Mouse (Mus musculus): ENCODE measurements around the gene Rpp21. TPM values are rescaled to one million over a fixed set of nuclear protein-coding genes. Genes with fewer than 3 reads are reported as not detected.

Rpp21 gene
- 193 and 196 TPM in 2 replicates for polyA plus RNA-seq (2015; fragmentation: Nextera tagmentation; extraction: Ambion mirVana)

GRCm38 (mm10) chr17:36257969-36258368, at the start of gene Rpp21:
Gene Rpp21, minus strand, starts transcription at chr17:36258069.
- Histone ChIP-seq H3K9ac (ENCODE audit: low read length) (peak within 1 kb of the TSS; percentile 81), H3K4me1 (replicated peaks; ENCODE audit: control insufficient read depth, insufficient read depth, low read length) (peaks cover 5% of the 10 kb centered on the region; the same call in 1 of the 2 replicates), H3K27me3 (ENCODE audit: control insufficient read depth, insufficient read depth, low read depth, low read length) (no peaks in the 10 kb centered on the region), H3K27ac (ENCODE audit: low read length) (peak within 1 kb of the TSS; percentile 78), H3K9me3 (ENCODE audit: control insufficient read depth, low read length) (no peaks in the 10 kb centered on the region), H3K36me3 (ENCODE audit: control insufficient read depth, insufficient read depth, low read length) (peaks cover 22% of the 10 kb centered on the region), H3K4me3 (ENCODE audit: low read length) (peak within 1 kb of the TSS; percentile 71), H3K4me2 (ENCODE audit: low read depth, low read length) (peak within 1 kb of the TSS; percentile 58)
- WGBS = 41% methylated on average over 6 of the region's 6 CpGs
- ATAC-seq (ENCODE audit: low read depth) = no peak

GRCm38 (mm10) chr17:36286390-36286789, 28.5 kb upstream of the Rpp21 start, which contains the start of gene H2-M10.2:
Gene H2-M10.2, minus strand, starts transcription at chr17:36286490.
- ATAC-seq (ENCODE audit: low read depth) = no peak
- Histone ChIP-seq H3K4me1 (replicated peaks; ENCODE audit: control insufficient read depth, insufficient read depth, low read length) (no peaks in the 10 kb centered on the region), H3K27me3 (ENCODE audit: control insufficient read depth, insufficient read depth, low read depth, low read length) (no peaks in the 10 kb centered on the region), H3K9ac (ENCODE audit: low read length) (no peak within 1 kb of the TSS), H3K4me3 (ENCODE audit: low read length) (no peak within 1 kb of the TSS), H3K27ac (ENCODE audit: low read length) (no peak within 1 kb of the TSS), H3K9me3 (ENCODE audit: control insufficient read depth, low read length) (no peaks in the 10 kb centered on the region; the same call in 1 of the 2 replicates), H3K36me3 (ENCODE audit: control insufficient read depth, insufficient read depth, low read length) (0 out of 2 replicates have a peak, but pooled peaks cover 4% of the 10 kb centered on the region), H3K4me2 (ENCODE audit: low read depth, low read length) (no peak within 1 kb of the TSS)
- WGBS = 90% methylated on average over 2 of the region's 2 CpGs

- Histone ChIP-seq H3K27ac (ENCODE audit: low read length) (no peak overlapping the region), H3K9me3 (ENCODE audit: control insufficient read depth, low read length) (no peaks in the 10 kb centered on the region; the same call in 1 of the 2 replicates), H3K36me3 (ENCODE audit: control insufficient read depth, insufficient read depth, low read length) (peaks cover 18% of the 10 kb centered on the region), H3K27me3 (ENCODE audit: control insufficient read depth, insufficient read depth, low read depth, low read length) (no peaks in the 10 kb centered on the region), H3K4me3 (ENCODE audit: low read length) (no peak overlapping the region), H3K4me1 (replicated peaks; ENCODE audit: control insufficient read depth, insufficient read depth, low read length) (no peaks in the 10 kb centered on the region), H3K4me2 (ENCODE audit: low read depth, low read length) (no peak overlapping the region), H3K9ac (ENCODE audit: low read length) (no peak overlapping the region)
- no peak for ATAC-seq (ENCODE audit: low read depth)
- WGBS = 85% methylated on average over 4 of the region's 4 CpGs
Observed at GRCm38 (mm10) chr17:36281521-36282245, 23.8 kb upstream of the Rpp21 start.

DNA sequence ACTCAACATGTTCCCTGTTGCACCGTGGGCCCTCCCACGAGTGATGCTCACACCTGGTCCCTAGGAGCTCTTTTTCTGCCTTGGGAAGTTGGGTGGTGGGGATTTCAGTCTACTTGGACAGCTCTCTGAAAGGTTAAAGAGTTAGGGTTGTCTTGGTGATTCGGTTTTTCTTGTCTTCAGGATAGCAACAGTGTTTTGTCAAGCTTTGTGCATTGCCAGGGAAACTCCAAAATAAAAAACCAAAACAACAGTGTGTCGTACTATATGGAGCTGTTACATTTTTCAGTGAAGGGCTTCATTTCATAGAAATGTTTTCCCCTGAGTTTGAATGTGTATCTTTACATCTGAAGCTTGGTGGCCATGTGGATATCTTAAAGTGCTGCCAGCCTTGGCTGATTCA, 16.9 kb upstream of the Rpp21 start:
- WGBS = 88% methylated on average over 4 of the region's 4 CpGs
- Histone ChIP-seq H3K4me2 (ENCODE audit: low read depth, low read length) (no peak overlapping the region), H3K9me3 (ENCODE audit: control insufficient read depth, low read length) (no peaks in the 10 kb centered on the region), H3K9ac (ENCODE audit: low read length) (no peak overlapping the region), H3K27me3 (ENCODE audit: control insufficient read depth, insufficient read depth, low read depth, low read length) (no peaks in the 10 kb centered on the region), H3K27ac (ENCODE audit: low read length) (no peak overlapping the region), H3K36me3 (ENCODE audit: control insufficient read depth, insufficient read depth, low read length) (peaks cover 15% of the 10 kb centered on the region), H3K4me3 (ENCODE audit: low read length) (no peak overlapping the region), H3K4me1 (replicated peaks; ENCODE audit: control insufficient read depth, insufficient read depth, low read length) (peaks cover 27% of the 10 kb centered on the region)
- ATAC-seq (ENCODE audit: low read depth) = no peak

- Histone ChIP-seq H3K9me3 (ENCODE audit: control insufficient read depth, low read length) (no peaks in the 10 kb centered on the region), H3K4me2 (ENCODE audit: low read depth, low read length) (no peak overlapping the region), H3K4me1 (replicated peaks; ENCODE audit: control insufficient read depth, insufficient read depth, low read length) (peaks cover 27% of the 10 kb centered on the region), H3K9ac (ENCODE audit: low read length) (0 out of 2 replicates have a peak overlapping the region, but pooled peaks have one; percentile 18), H3K36me3 (ENCODE audit: control insufficient read depth, insufficient read depth, low read length) (peaks cover 16% of the 10 kb centered on the region), H3K27ac (ENCODE audit: low read length) (no peak overlapping the region), H3K27me3 (ENCODE audit: control insufficient read depth, insufficient read depth, low read depth, low read length) (no peaks in the 10 kb centered on the region), H3K4me3 (ENCODE audit: low read length) (no peak overlapping the region)
- ATAC-seq (ENCODE audit: low read depth) = no peak
- 81% methylated on average over 4 of the region's 4 CpGs for WGBS
Observed at GRCm38 (mm10) chr17:36273796-36274195, 15.9 kb upstream of the Rpp21 start.

DNA sequence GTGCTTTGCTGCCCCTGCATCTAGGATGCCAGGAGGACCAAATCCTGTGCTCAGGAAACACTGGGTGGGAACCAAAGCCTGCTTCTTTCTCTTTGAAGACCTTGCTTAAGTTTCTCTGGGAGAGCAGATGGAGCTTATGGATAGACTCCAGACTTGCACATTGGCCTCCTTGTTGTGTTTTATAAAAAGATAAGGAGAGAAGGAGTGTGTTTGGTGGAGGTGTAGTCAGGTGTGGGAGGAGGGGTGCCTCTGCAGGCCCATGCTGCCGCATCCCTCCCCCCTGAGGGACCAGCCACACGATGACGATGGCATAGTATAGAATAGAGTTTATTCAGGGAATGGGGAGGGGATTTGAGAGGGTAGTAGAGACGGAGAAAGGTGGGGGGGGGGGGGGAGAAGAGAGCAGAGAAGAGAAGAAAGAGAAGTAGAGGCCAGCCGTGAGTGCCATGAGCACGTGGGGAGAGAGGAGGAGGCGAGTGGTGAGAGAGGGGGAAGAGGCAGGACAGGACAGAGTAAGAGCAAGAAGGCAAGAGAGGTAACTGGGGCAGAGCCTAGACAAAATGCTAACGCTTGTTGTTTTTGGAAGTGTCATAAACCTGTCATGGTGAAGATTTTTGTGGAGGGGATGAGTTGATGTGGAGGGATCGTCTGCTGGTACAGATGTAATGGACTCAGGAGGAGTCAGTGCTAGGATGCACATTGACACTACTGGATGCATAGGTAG, 14.9 kb upstream of the Rpp21 start:
- peaks cover 27% of the 10 kb centered on the region for H3K4me1 ChIP-seq (replicated peaks; ENCODE audit: control insufficient read depth, insufficient read depth, low read length)
- H3K27me3 ChIP-seq (ENCODE audit: control insufficient read depth, insufficient read depth, low read depth, low read length) = no peaks in the 10 kb centered on the region
- no peak overlapping the region for H3K27ac ChIP-seq (ENCODE audit: low read length)
- H3K36me3 ChIP-seq (ENCODE audit: control insufficient read depth, insufficient read depth, low read length) = peaks cover 18% of the 10 kb centered on the region
- WGBS = 81% methylated on average over 9 of the region's 9 CpGs
- no peaks in the 10 kb centered on the region for H3K9me3 ChIP-seq (ENCODE audit: control insufficient read depth, low read length)
- ATAC-seq (ENCODE audit: low read depth) = no peak
- H3K4me2 ChIP-seq (ENCODE audit: low read depth, low read length) = peak overlapping the region; percentile 92
- peak overlapping the region; percentile 97 for H3K4me3 ChIP-seq (ENCODE audit: low read length)
- H3K9ac ChIP-seq (ENCODE audit: low read length) = peak overlapping the region; percentile 98

DNA sequence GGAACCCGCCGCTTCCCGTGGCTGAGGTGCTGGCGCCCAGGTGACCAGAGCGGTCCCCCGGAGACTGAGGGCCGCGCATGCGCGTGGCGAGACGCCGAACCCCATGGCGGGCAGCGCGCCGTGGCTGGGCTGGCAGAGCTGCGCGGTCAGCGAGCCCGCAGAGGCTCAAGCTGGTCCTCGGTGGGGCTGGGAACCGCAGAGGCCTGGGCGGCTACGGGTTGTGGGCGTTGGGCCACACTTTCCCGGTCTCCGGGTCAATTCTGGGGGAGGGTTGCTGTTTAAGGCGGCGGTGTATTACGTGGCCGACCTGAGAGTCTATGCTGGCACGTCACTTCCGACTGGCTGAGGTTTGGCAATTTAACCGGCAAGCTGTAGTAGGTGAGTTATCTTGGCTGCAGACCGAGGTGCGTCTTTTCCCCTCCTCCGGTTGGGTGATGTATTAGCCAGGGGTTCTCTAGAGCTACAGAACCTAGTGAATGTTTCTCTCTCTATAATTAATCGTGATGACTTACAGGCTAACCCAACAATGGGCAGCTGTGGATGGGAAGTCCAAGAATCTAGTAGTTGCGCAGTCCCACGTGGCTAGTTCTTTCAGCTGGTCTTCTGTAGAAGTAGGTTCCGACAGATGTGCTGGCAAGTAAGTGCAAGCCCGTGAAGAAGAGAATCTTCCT, 13.9 kb upstream of the Rpp21 start, which contains the start of gene Trim39:
Trim39 (minus strand) TSS at position 662 of the 671 bp plus-strand sequence.
- Histone ChIP-seq H3K4me3 (ENCODE audit: low read length) (peak within 1 kb of the TSS; percentile 97), H3K36me3 (ENCODE audit: control insufficient read depth, insufficient read depth, low read length) (peaks cover 28% of the 10 kb centered on the region), H3K4me2 (ENCODE audit: low read depth, low read length) (peak within 1 kb of the TSS; percentile 92), H3K27ac (ENCODE audit: low read length) (peak within 1 kb of the TSS; percentile 88), H3K27me3 (ENCODE audit: control insufficient read depth, insufficient read depth, low read depth, low read length) (no peaks in the 10 kb centered on the region), H3K9ac (ENCODE audit: low read length) (peak within 1 kb of the TSS; percentile 98), H3K4me1 (replicated peaks; ENCODE audit: control insufficient read depth, insufficient read depth, low read length) (peaks cover 27% of the 10 kb centered on the region), H3K9me3 (ENCODE audit: control insufficient read depth, low read length) (no peaks in the 10 kb centered on the region)
- WGBS = under 1% methylated on average over 43 of the region's 43 CpGs
- ATAC-seq (ENCODE audit: low read depth) = peak; percentile 80

- peak overlapping the region; percentile 88 for H3K27ac ChIP-seq (ENCODE audit: low read length)
- no peaks in the 10 kb centered on the region for H3K9me3 ChIP-seq (ENCODE audit: control insufficient read depth, low read length)
- H3K4me1 ChIP-seq (replicated peaks; ENCODE audit: control insufficient read depth, insufficient read depth, low read length) = peaks cover 27% of the 10 kb centered on the region
- peaks cover 26% of the 10 kb centered on the region for H3K36me3 ChIP-seq (ENCODE audit: control insufficient read depth, insufficient read depth, low read length)
- peak overlapping the region; percentile 98 for H3K9ac ChIP-seq (ENCODE audit: low read length)
- H3K4me3 ChIP-seq (ENCODE audit: low read length) = peak overlapping the region; percentile 97
- no peaks in the 10 kb centered on the region for H3K27me3 ChIP-seq (ENCODE audit: control insufficient read depth, insufficient read depth, low read depth, low read length)
- peak; percentile 95 for ATAC-seq (ENCODE audit: low read depth)
- under 1% methylated on average over 48 of the region's 84 CpGs for WGBS
- peak overlapping the region; percentile 92 for H3K4me2 ChIP-seq (ENCODE audit: low read depth, low read length)
Observed at GRCm38 (mm10) chr17:36270956-36271585, 13.2 kb upstream of the Rpp21 start.
